In the genomic region with DNA sequence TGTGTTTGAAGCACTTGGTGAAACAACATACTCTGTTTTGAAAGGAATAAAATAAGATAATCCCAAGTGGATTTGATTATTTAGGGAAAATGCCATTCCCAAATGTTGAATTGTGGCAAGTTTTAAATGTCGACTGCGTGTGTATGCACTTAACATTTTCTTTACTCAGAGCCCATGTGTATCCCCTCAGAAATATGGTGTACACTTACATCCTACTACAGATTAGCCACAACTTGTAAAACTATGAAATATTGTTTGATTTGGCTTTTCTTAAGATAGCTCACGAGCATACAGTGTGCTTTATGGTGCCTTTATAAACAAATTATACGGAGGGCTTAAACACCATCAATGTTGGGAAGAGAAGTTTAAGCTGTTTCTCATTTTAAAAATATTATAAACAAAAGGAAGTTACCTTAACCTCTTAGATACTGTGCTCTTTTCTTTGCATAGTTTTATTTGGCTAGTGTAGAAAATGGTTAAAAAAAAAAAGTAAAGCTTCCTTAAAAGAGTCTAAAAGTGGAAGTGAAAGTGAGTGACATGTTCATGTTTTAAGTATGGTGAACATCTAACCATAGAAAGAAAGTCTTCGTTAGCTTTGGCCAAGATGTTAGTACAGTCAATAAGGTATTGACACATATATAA, we compare ENCODE assay signal across 9 mouse cellular contexts. TPM values are rescaled to one million over a fixed set of nuclear protein-coding genes. Genes with fewer than 3 reads are reported as not detected.
DNase-seq lines count a peak whose midpoint lies in the region; ATAC-seq and TF ChIP-seq lines count a peak whose summit lies in the region.
"Had no signal": no experiment of that assay in that cellular context is flagged by ENCODE, and none has a peak within 500 bp of the region (broad histone marks: within the 10 kb centered on the region; RNA-seq: fewer than 3 reads in every experiment).

No protein-coding gene starts in this region.

- no peak for TF ChIP-seq POLR2A in cerebellum, adult 2 months (IDR thresholded peaks at IDR 0.05; ENCODE audit: borderline replicate concordance, insufficient read depth, low read length)
- no peak for TF ChIP-seq POLR2A in spleen, adult 2 months (IDR thresholded peaks at IDR 0.05; ENCODE audit: low read depth, low read length)

- no peak overlapping the region for H3K27ac ChIP-seq in cerebellum, adult 2 months (ENCODE audit: insufficient read depth, low read length)
- H3K27ac ChIP-seq in spleen, adult 2 months (ENCODE audit: insufficient read depth, low read length), result peak overlapping the region; percentile 55; the same call in 1 of the 2 replicates
- no peak overlapping the region for H3K27ac ChIP-seq in liver, embryonic 13.5 days

- no peaks in the 10 kb centered on the region for H3K9me3 ChIP-seq in liver, embryonic 13.5 days (replicated peaks)

- 40% methylated on average over 5 of the region's 5 CpGs for WGBS in cerebellum, adult 2 months
- 3% methylated on average over 5 of the region's 5 CpGs for WGBS in spleen, adult 2 months
- WGBS in liver, embryonic 13.5 days (ENCODE audit: insufficient replicate concordance), result 50% methylated on average over 5 of the region's 5 CpGs

- H3K4me3 ChIP-seq in cerebellum, adult 2 months (replicated peaks; ENCODE audit: insufficient read depth, low read depth, low read length), result peak overlapping the region; percentile 77
- H3K4me3 ChIP-seq in spleen, adult 2 months (ENCODE audit: extremely low read depth, insufficient read depth, insufficient read length), result peak overlapping the region; percentile 42; the same call in 1 of the 2 replicates
- peak overlapping the region; percentile 97 for H3K4me3 ChIP-seq in liver, embryonic 13.5 days (replicated peaks)

- peak overlapping the region; percentile 95 for H3K9ac ChIP-seq in liver, embryonic 13.5 days

- peak overlapping the region; percentile 93 for H3K4me2 ChIP-seq in liver, embryonic 13.5 days

- peaks cover 5% of the 10 kb centered on the region; the same call in 1 of the 2 replicates for H3K4me1 ChIP-seq in cerebellum, adult 2 months (ENCODE audit: control insufficient read depth, insufficient read depth, low read length)
- H3K4me1 ChIP-seq in spleen, adult 2 months (ENCODE audit: control insufficient read depth, insufficient read depth, insufficient read length), result peaks cover 10% of the 10 kb centered on the region; the same call in 1 of the 2 replicates
- peaks cover 29% of the 10 kb centered on the region for H3K4me1 ChIP-seq in liver, embryonic 13.5 days (replicated peaks)

- H3K36me3 ChIP-seq in spleen, adult 2 months (ENCODE audit: control insufficient read depth, insufficient read depth, low read length), result peaks cover 1% of the 10 kb centered on the region; the same call in 1 of the 2 replicates
- 0 out of 2 replicates have a peak, but pooled peaks cover 11% of the 10 kb centered on the region for H3K36me3 ChIP-seq in liver, embryonic 13.5 days

- no peak for ATAC-seq in liver, embryonic 13.5 days (ENCODE audit: low read depth)

- DNase-seq in cerebellum, adult 2 months, result no peak
- no peak for DNase-seq in cerebellum, postnatal 4 days (ENCODE audit: low spot score in 2 of 2)
- peak in 1 of 2 experiments; percentile 61 for DNase-seq in spleen, adult 2 months (ENCODE audit: low read depth in 1 of 2, low spot score in 2 of 2)
- no peak for DNase-seq in spleen, postnatal 10 days (ENCODE audit: low spot score in 2 of 2)
- DNase-seq in liver, embryonic 13.5 days, result no peak
- DNase-seq in ovary, adult 18-20 months (ENCODE audit: low spot score), result no peak
- DNase-seq in left cerebral cortex, adult 8-10 months (ENCODE audit: low spot score in 2 of 2), result no peak
- DNase-seq in layer of hippocampus, postnatal 36 days, result no peak
- DNase-seq: cerebellum, adult 9-10 months had no signal

- TF ChIP-seq CTCF in cerebellum, adult 2 months (IDR thresholded peaks at IDR 0.05; ENCODE audit: borderline replicate concordance, insufficient read depth, low read depth, low read length), result no peak
- TF ChIP-seq CTCF in spleen, adult 2 months (IDR thresholded peaks at IDR 0.05; ENCODE audit: extremely low read depth, insufficient read depth, insufficient read length, insufficient replicate concordance), result no peak

- H3K27me3 ChIP-seq in cerebellum, adult 2 months (ENCODE audit: control insufficient read depth, insufficient read depth, low read length), result no peaks in the 10 kb centered on the region
- H3K27me3 ChIP-seq in spleen, adult 2 months (ENCODE audit: control insufficient read depth, insufficient read depth, low read length), result no peaks in the 10 kb centered on the region
- no peaks in the 10 kb centered on the region for H3K27me3 ChIP-seq in liver, embryonic 13.5 days

RNA-seq across cellular contexts. Expression of a gene that starts 2.2 kb away (rescaled TPM):
- polyA plus RNA-seq in cerebellum, adult 2 months (2012; rRNA removed), result 76.7 and 87.0 TPM in 2 replicates
- 76.3 and 87.6 TPM in 2 replicates for polyA plus RNA-seq in spleen, adult 2 months (2012; rRNA removed)
- 19.2 and 23.1 TPM in 2 replicates for polyA plus RNA-seq in liver, embryonic 13.5 days (2015; fragmentation: Nextera tagmentation; extraction: Ambion mirVana)
- 10 to 100 TPM; 34.0 to 51.2 (median 38.2) TPM for total RNA-seq in left cerebral cortex, adult 8-10 months (2022)
- total RNA-seq in layer of hippocampus, postnatal 36 days (2021), result 10 to 100 TPM; 39.3 to 40.2 TPM

RNA-seq across cellular contexts. Expression of a gene that starts 54.6 kb away (rescaled TPM):
- polyA plus RNA-seq in cerebellum, adult 2 months (2012; rRNA removed), result 7.0 and 8.3 TPM in 2 replicates
- polyA plus RNA-seq in spleen, adult 2 months (2012; rRNA removed), result 2.7 and 2.9 TPM in 2 replicates
- 10.4 and 12.4 TPM in 2 replicates for polyA plus RNA-seq in liver, embryonic 13.5 days (2015; fragmentation: Nextera tagmentation; extraction: Ambion mirVana)
- 1 to 10 TPM; 3.7 to 5.1 (median 4.5) TPM for total RNA-seq in left cerebral cortex, adult 8-10 months (2022)
- 1 to 10 TPM; 5.4 to 5.8 TPM for total RNA-seq in layer of hippocampus, postnatal 36 days (2021)

Comparison
In these comparisons a context has a peak if more than half of its experiments do, and no peak if none do; other contexts are left out.
1. H3K4me3 ChIP-seq: peak in every context shown above with its lines; median percentile 97 in liver, embryonic 13.5 days; 77 in cerebellum, adult 2 months; 42 in spleen, adult 2 months.